Mouse (Mus musculus): ENCODE measurements at regions not wholly inside any gene's neighbourhood (a gene's known extent, or its start where the extent isn't known, plus 50 kb on each side); places are given as distances from the start of the nearest gene placed in this dataset.

DNA sequence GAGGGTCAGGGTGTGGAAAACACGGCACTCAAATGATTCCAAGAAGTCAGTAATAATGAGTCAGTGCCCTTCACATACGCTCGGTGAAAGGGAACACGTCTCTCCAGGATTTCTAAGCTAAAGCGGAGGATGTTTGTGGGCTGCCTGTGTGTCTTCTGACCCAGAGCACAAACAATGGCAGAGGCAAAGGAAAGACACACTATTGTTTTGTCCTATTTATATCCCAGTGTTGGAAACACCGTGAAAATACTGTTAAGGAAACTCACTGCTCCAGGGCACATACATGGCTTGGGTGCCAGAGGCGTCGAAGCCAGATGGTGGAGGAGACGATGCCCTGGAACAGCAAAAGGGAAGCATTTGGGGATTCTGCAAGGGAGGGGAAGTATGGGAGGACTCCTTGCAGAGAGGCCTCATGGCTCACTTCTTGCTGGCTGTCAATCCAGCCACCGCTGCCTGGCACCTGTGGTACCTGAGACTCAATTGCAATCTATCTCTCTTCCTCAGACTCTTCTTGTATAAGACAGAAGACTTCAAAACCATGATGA, 192.6 kb upstream of the Ankrd55 start:
- TF ChIP-seq ZC3H11A (IDR thresholded peaks at IDR 0.05; ENCODE audit: borderline replicate concordance, low read depth, low read length) (no peak), CHD2 (IDR thresholded peaks at IDR 0.05; ENCODE audit: low read depth, low read length) (no peak), ZNF384 (IDR thresholded peaks at IDR 0.05; ENCODE audit: low read depth, low read length) (no peak), MAFK (IDR thresholded peaks at IDR 0.05; ENCODE audit: insufficient read depth, low read depth, low read length) (no peak)

Measured in ES-E14 (cell line).